Mouse (Mus musculus) kidney, postnatal 14 days (tissue): ENCODE data around the gene Clcc1.
A peak's percentile ranks its signal among the peaks of the same experiment; 100 is the strongest.

Experiments
- DNase-seq: peaks from one replicate; pipeline ENCODE4 v3.0.0; 2022; ENCODE audit warnings: mixed read lengths

Gene Clcc1

DNA sequence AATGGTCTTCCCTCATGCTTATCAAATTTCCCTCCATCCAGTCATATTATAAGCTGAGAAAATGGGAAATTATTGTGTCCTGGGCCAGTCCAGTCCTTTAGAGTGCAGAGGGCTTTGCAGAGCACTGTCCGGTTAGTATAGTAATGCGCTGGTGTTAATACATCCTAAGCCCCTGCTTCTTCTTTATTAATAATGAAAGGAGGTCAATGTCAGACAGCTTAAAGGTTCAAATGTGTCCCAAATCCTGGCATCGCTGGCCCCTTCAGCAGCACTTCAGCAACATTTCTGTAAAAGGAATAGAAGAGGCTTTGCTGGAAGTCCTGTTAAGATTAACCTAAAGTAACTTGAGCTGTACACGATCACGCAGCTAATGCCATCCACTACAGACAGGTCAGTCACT, 57.6 kb downstream of the Clcc1 start:
- no peak for DNase-seq

GRCm38 (mm10) chr3:108713065-108713675, 59.5 kb downstream of the Clcc1 start:
- DNase-seq, result peak; percentile 49

DNA sequence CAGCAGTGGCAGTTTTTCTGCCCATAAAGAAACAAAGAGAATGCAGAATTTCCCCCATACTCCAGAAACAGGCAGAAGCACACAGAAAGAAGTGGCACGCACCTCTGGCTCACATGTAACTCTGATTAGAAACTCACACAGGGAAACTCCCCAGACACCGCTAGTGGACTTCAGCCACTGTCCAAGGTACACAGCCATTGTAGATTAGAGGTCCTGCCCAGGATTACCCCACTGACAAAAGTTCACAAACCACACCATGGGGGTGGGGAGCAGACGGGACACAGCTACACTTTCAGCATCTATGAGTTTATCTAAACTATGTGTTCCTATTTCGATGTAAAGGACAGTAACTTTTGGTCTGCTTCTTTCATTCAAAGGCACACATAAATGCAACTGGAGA, 61.1 kb downstream of the Clcc1 start:
- DNase-seq, result peak; percentile 54

DNA sequence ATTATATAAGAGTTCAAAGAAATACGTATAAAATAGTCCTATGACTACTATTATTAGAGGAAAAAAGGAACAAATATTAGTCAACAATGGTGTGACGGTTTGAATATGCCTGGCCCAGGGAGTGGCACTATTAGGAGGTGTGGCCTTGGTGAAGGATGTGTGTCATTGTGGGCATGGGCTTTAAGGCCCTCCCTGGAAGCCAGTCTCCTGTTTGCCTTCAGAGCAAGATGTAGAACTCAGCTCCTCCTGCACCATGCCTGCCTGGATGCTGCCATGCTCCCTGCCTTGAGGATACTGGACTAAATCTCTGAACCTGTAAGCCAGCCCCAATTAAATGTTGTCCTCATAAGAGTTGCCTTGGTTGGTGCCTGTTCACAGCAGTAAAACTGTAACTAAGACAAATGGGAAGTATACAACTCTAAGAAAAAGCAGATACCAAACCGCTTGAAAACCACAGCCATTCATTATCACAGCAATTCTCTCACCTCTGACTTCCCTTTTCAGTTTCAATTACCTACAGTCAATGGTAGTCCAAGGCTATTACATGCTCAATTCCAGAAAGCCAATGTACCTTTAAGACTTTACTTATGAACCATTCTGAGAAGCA, 64.3 kb downstream of the Clcc1 start:
- no peak for DNase-seq

DNA sequence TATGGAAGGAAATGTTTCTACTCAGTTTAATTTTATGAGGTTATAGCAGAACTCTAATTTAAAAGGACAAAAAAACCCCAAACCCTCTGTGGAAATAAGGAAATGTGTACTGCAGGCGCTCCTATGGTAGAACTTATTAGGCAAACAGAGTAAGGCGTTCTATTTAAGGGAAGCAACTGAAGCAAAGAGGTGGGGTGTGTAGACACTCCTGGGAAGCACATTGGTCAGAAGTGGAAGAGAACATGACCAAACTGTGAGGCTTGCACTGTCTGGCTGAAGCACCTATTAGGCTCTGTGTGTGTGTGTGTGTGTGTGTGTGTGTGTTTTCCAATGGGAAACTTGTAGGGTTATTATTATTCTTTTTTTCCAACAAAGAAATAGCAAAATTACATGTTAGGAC, 65.6 kb downstream of the Clcc1 start:
- no peak for DNase-seq

- no peak for DNase-seq
Observed at GRCm38 (mm10) chr3:108719761-108720160, 66.0 kb downstream of the Clcc1 start.

- DNase-seq, result peak; percentile 2
Observed at GRCm38 (mm10) chr3:108721076-108721991, 67.6 kb downstream of the Clcc1 start.

DNA sequence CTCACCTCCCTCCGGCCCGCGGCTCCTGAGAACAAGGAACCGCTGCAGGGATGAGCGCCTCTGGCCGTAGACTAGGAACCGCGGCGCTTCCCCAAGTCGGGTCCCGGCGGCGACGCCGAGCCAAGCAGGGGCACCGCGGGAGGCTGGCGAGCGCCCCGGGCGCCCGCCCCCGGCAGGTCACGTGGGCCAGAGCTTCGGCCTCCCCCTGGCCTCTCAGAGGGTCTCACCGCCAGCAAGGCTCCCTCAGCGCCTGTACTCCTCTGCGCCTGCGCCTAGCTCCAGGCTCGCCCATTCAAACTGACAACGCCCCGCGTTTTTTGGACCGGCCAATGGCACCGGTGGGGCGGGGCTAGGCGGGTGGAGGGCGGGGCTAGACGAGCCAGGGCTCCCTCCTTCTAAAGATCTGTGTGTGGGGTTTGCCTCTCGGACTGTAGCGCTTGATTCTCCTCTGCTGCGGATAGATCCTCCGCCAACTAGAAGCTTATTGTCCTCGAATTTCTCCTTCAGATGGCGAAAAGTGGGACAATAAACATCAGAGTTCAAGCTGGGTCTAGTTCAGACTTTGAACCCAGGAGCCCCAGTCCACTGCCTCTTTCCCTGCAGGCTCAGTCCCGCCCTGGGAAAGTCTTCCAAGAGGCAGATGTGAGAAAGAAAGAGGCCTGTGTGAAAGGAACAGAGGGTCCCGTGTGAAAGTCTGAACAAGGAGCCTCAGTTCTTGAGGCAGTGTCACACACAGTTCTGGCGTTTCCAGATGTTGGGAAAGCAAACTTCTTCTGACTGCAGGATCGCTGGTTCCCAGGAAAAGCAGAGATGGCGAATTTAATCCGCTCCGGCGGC, 68.5 kb downstream of the Clcc1 start, which contains the start of gene Gpsm2:
Gene Gpsm2 (minus strand): TSS at position 274 of the 837 bp plus-strand sequence.
- peak; percentile 97 for DNase-seq

GRCm38 (mm10) chr3:108726413-108726812, 72.7 kb downstream of the Clcc1 start:
- DNase-seq, result no peak

DNA sequence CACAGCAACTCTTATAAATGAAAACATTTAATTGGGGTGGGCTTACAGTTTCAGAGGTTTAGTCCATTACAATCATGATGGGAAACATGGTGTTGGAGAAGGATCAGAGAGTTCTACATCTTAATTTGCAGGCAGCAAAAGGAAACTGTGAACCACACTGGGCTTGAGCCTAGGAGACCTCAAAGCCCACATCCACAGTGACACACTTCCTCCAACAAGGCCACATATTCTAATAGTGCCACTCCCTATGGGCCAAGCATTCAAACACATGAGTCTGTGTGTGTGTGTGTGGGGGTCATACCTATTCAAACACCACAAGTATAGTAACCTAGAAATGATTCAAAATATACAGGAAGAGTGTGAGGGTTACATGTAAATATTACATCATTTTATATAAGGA, 73.6 kb downstream of the Clcc1 start:
- DNase-seq, result no peak

DNA sequence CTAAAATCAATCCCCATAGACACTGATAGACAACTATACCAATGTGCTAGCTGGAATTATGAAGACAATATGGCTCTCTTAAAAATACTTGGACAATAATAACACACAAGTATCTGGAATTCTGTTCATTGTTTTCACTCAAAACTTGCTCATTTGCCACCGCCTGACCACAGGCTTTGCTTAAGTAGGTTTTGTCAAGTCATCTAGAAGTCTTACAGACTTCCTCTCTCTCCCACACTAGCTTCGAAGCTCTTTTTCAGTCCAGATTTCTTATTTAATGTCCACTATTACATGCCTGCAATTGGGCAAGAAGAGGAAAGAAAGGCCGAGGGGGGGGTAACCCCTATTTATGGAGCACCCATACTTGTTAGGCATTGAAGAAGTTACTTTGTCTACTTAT, 74.1 kb downstream of the Clcc1 start:
- DNase-seq, result no peak
